Mouse (Mus musculus) neural tube, embryonic 11.5 days (tissue): ENCODE results near the gene Tab2. TPM values are rescaled to one million over a fixed set of nuclear protein-coding genes. Genes with fewer than 3 reads are reported as not detected.
A peak's percentile ranks its signal among the peaks of the same experiment; 100 is the strongest.

Experiments
- ATAC-seq: fragments of 200-750 bp; cut with Nextera tagmentation; 2 replicates; pipeline ENCODE4 v1.8.0; 2017; ENCODE audit warnings: moderate number of reproducible peaks, mild to moderate bottlenecking, moderate TSS enrichment, moderate library complexity; ENCODE audit not compliant: insufficient read depth, low FRiP score, low TSS enrichment
- DNase-seq: peaks from one replicate; pipeline ENCODE4 v3.0.0-alpha.2; 2015; ENCODE audit warnings: low spot score
- H3K27ac ChIP-seq: fragments of 300-500 bp; sonication (generic); 2 replicates; pipeline ENCODE4 v1.5.1; 2014; ENCODE audit warnings: low read depth, mild to moderate bottlenecking, low read length
- H3K27me3 ChIP-seq: fragments of 300-500 bp; sonication (generic); 2 replicates; pipeline ENCODE4 v1.6.1; 2014; ENCODE audit warnings: mild to moderate bottlenecking, low read length, mixed read lengths; ENCODE audit not compliant: control insufficient read depth, insufficient read depth
- H3K36me3 ChIP-seq: fragments of 300-500 bp; sonication (generic); 2 replicates; pipeline ENCODE4 v1.6.1; 2014; ENCODE audit warnings: mild to moderate bottlenecking, low read length, moderate library complexity, mixed read lengths; ENCODE audit not compliant: control insufficient read depth, insufficient read depth
- H3K4me1 ChIP-seq: fragments of 300-500 bp; sonication (generic); 2 replicates; pipeline ENCODE4 v1.6.1; 2014; ENCODE audit warnings: low read length, mixed read lengths; ENCODE audit not compliant: control insufficient read depth, insufficient read depth
- H3K4me2 ChIP-seq: fragments of 300-500 bp; sonication (generic); 2 replicates; pipeline ENCODE4 v1.6.1; 2014; ENCODE audit warnings: low read depth, mild to moderate bottlenecking, moderate library complexity
- H3K4me3 ChIP-seq: fragments of 300-500 bp; sonication (generic); 2 replicates; pipeline ENCODE4 v1.5.1; 2014; ENCODE audit warnings: low read depth, low read length
- H3K9ac ChIP-seq: fragments of 300-500 bp; sonication (generic); 2 replicates; pipeline ENCODE4 v1.6.1; 2014; ENCODE audit warnings: mild to moderate bottlenecking, low read length
- H3K9me3 ChIP-seq: fragments of 300-500 bp; sonication (generic); 2 replicates; pipeline ENCODE4 v1.6.1; 2016; ENCODE audit warnings: low read length; ENCODE audit not compliant: control insufficient read depth
- WGBS: fragments of 180-500 bp; shearing (Covaris S2); extraction: QIAGEN DNeasy Blood & Tissue Kit; methylation state at CpG from one replicate; pipeline ENCODE4 v1.1.7; 2014; 5-methylcytosine and 5-hydroxymethylcytosine counted together
- polyA plus RNA-seq: library from polyadenylated mRNA; unstranded; fragments of >200 nt; fragmentation: Nextera tagmentation; extraction: Ambion mirVana; gene quantifications from 2 replicates; pipeline ENCODE4 v1.2.1, GENCODE M21; 2014

Gene Tab2
- 23.9 and 25.6 TPM in 2 replicates for polyA plus RNA-seq

GRCm38 (mm10) chr10:7956228-7957001 is at the start of gene Tab2:
Gene Tab2 (minus strand): TSS chr10:7956230.
- H3K4me3 ChIP-seq: peak within 1 kb of the TSS; percentile 92
- peak; percentile 95 for DNase-seq
- peak within 1 kb of the TSS; percentile 97 for H3K9ac ChIP-seq
- no peaks in the 10 kb centered on the region for H3K9me3 ChIP-seq
- WGBS: under 1% methylated on average over 66 of the region's 97 CpGs
- H3K4me1 ChIP-seq: peaks cover 8% of the 10 kb centered on the region; the same call in 1 of the 2 replicates
- ATAC-seq: peak; percentile 96
- no peaks in the 10 kb centered on the region for H3K36me3 ChIP-seq
- peak within 1 kb of the TSS; percentile 97 for H3K27ac ChIP-seq
- peak within 1 kb of the TSS; percentile 67 for H3K4me2 ChIP-seq
- H3K27me3 ChIP-seq: no peaks in the 10 kb centered on the region

- H3K4me2 ChIP-seq: no peak overlapping the region
- H3K9ac ChIP-seq: no peak overlapping the region
- H3K36me3 ChIP-seq: no peaks in the 10 kb centered on the region
- no peaks in the 10 kb centered on the region for H3K9me3 ChIP-seq
- no peak overlapping the region for H3K4me3 ChIP-seq
- H3K4me1 ChIP-seq: no peaks in the 10 kb centered on the region
- no peak for ATAC-seq
- H3K27ac ChIP-seq: no peak overlapping the region
- no peaks in the 10 kb centered on the region for H3K27me3 ChIP-seq
- no peak for DNase-seq
- 79% methylated on average over 10 of the region's 10 CpGs for WGBS
These were observed 36.4 kb upstream of the Tab2 start for GRCm38 (mm10) chr10:7992258-7992919.

GRCm38 (mm10) chr10:7991596-7991995 is 35.6 kb upstream of the Tab2 start:
- Histone ChIP-seq H3K9me3 (no peaks in the 10 kb centered on the region), H3K36me3 (no peaks in the 10 kb centered on the region), H3K27ac (no peak overlapping the region), H3K27me3 (no peaks in the 10 kb centered on the region), H3K9ac (no peak overlapping the region), H3K4me2 (no peak overlapping the region), H3K4me3 (no peak overlapping the region), H3K4me1 (no peaks in the 10 kb centered on the region)
- WGBS: 84% methylated on average over 5 of the region's 5 CpGs
- no peak for ATAC-seq
- DNase-seq: no peak

- no peaks in the 10 kb centered on the region for H3K36me3 ChIP-seq
- no peaks in the 10 kb centered on the region for H3K4me1 ChIP-seq
- H3K4me2 ChIP-seq: no peak overlapping the region
- no peak overlapping the region for H3K9ac ChIP-seq
- no peak for DNase-seq
- no peak for ATAC-seq
- H3K27ac ChIP-seq: no peak overlapping the region
- H3K27me3 ChIP-seq: no peaks in the 10 kb centered on the region
- 89% methylated on average over 8 of the region's 8 CpGs for WGBS
- no peaks in the 10 kb centered on the region for H3K9me3 ChIP-seq
- H3K4me3 ChIP-seq: no peak overlapping the region
These were observed 31.5 kb upstream of the Tab2 start for GRCm38 (mm10) chr10:7987521-7987920.

- no peak overlapping the region for H3K4me3 ChIP-seq
- no peak overlapping the region for H3K4me2 ChIP-seq
- ATAC-seq (no peak), DNase-seq (no peak)
- no peak overlapping the region for H3K27ac ChIP-seq
- H3K9me3 ChIP-seq: no peaks in the 10 kb centered on the region
- no peaks in the 10 kb centered on the region for H3K27me3 ChIP-seq
- H3K36me3 ChIP-seq: no peaks in the 10 kb centered on the region
- H3K9ac ChIP-seq: no peak overlapping the region
- H3K4me1 ChIP-seq: no peaks in the 10 kb centered on the region
- WGBS: 96% methylated on average over 9 of the region's 9 CpGs
These were observed 20.4 kb upstream of the Tab2 start for GRCm38 (mm10) chr10:7976462-7976861.

- WGBS: 89% methylated on average over 2 of the region's 2 CpGs
- H3K27me3 ChIP-seq: no peaks in the 10 kb centered on the region
- no peak overlapping the region for H3K9ac ChIP-seq
- H3K4me3 ChIP-seq: no peak overlapping the region
- no peak for ATAC-seq
- DNase-seq: no peak
- no peaks in the 10 kb centered on the region for H3K9me3 ChIP-seq
- no peak overlapping the region for H3K27ac ChIP-seq
- H3K4me2 ChIP-seq: no peak overlapping the region
- H3K36me3 ChIP-seq: no peaks in the 10 kb centered on the region
- no peaks in the 10 kb centered on the region for H3K4me1 ChIP-seq
These were observed 12.8 kb upstream of the Tab2 start for GRCm38 (mm10) chr10:7968747-7969280.

GRCm38 (mm10) chr10:7967096-7967495 is 11.1 kb upstream of the Tab2 start:
- no peak overlapping the region for H3K9ac ChIP-seq
- ATAC-seq: no peak
- no peak for DNase-seq
- no peak overlapping the region for H3K4me3 ChIP-seq
- no peak overlapping the region for H3K4me2 ChIP-seq
- no peaks in the 10 kb centered on the region for H3K9me3 ChIP-seq
- H3K36me3 ChIP-seq: no peaks in the 10 kb centered on the region
- 86% methylated on average over 3 of the region's 3 CpGs for WGBS
- H3K27ac ChIP-seq: no peak overlapping the region
- no peaks in the 10 kb centered on the region for H3K4me1 ChIP-seq
- H3K27me3 ChIP-seq: no peaks in the 10 kb centered on the region

- DNase-seq (no peak), ATAC-seq (no peak)
- no peak overlapping the region for H3K4me2 ChIP-seq
- peaks cover 4% of the 10 kb centered on the region; the same call in 1 of the 2 replicates for H3K4me1 ChIP-seq
- no peak overlapping the region for H3K4me3 ChIP-seq
- no peaks in the 10 kb centered on the region for H3K9me3 ChIP-seq
- no peaks in the 10 kb centered on the region for H3K36me3 ChIP-seq
- WGBS: 84% methylated on average over 6 of the region's 6 CpGs
- no peaks in the 10 kb centered on the region for H3K27me3 ChIP-seq
- H3K9ac ChIP-seq: no peak overlapping the region
- no peak overlapping the region for H3K27ac ChIP-seq
These were observed 3.0 kb upstream of the Tab2 start for GRCm38 (mm10) chr10:7959073-7959472.
